Mouse (Mus musculus): ENCODE measurements around the gene M1ap. TPM values are rescaled to one million over a fixed set of nuclear protein-coding genes. Genes with fewer than 3 reads are reported as not detected.

Gene M1ap
- total RNA-seq, 1 experiment, result 6.8 TPM

DNA sequence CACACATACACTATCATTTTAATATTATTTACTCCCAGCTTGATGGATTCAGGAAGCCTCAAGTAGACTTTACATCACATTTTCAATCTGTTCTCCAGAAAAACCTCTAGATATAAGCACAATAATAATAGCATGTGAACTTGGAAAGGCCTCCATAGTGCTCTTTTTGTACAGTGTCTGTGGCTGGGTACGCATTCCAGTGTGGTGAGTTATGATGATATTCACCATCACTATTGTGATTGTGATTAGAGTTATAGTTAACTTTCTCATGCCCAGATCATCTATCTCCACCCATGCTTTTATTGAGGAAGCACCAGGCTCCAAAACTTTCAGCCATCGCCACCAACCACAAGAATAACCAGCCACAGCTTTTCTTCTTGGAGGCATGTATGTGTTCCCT is 77.1 kb downstream of the M1ap start:
- Histone ChIP-seq H3K36me3 (ENCODE audit: control insufficient read depth, insufficient read depth, low read length, poor library complexity, severe bottlenecking) (no peaks in the 10 kb centered on the region), H3K4me3 (ENCODE audit: insufficient read depth in 1 of 2, low read depth in 1 of 2, low read length in 2 of 2, poor library complexity in 1 of 2, severe bottlenecking in 1 of 2) (no peak overlapping the region), H3K9me3 (ENCODE audit: control insufficient read depth, insufficient read depth, low read depth, low read length) (no peaks in the 10 kb centered on the region), H3K4me1 (ENCODE audit: control insufficient read depth in 2 of 2, insufficient read depth in 2 of 2, low read length in 2 of 2, poor library complexity in 1 of 2) (no peaks in the 10 kb centered on the region), H3K9ac (ENCODE audit: insufficient read depth, low read depth, low read length, poor library complexity, severe bottlenecking) (no peak overlapping the region), H3K27ac (ENCODE audit: insufficient read depth, low read depth, low read length, poor library complexity, severe bottlenecking) (no peak overlapping the region)
- no peak for DNase-seq (ENCODE audit: low read depth, low spot score)
- in situ Hi-C loops (cut with MboI; ENCODE audit: low sequenced_read_pairs in 2 of 2, unreplicated experiment in 2 of 2), result no loop called here
- TF ChIP-seq ZC3H11A (IDR thresholded peaks at IDR 0.05; ENCODE audit: borderline replicate concordance, low read depth, low read length) (no peak), HCFC1 (IDR thresholded peaks at IDR 0.05; ENCODE audit: borderline replicate concordance, insufficient read depth, low read length) (no peak)

DNA sequence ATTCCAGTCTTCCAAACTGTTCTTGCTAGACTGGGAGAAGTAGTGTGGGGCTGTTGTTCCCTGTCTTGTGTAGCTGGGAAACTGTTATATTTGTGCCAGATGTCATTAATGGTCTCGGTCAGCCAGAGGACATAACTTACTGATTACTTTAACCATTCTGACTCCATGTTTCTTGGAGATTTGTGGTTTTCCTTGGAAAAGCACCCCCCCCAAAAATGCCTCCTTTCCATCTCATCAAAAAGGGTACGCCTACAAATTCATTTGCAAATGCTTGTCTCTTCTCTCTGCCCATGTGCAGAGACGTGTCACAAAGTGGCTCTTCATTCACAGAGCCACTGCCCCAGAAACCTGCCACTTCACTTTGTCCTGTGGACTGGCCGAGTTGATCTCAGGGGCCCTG is 77.7 kb downstream of the M1ap start:
- no peak for DNase-seq (ENCODE audit: low read depth, low spot score)
- H3K27ac ChIP-seq (ENCODE audit: insufficient read depth, low read depth, low read length, poor library complexity, severe bottlenecking), result no peak overlapping the region
- no peak overlapping the region for H3K9ac ChIP-seq (ENCODE audit: insufficient read depth, low read depth, low read length, poor library complexity, severe bottlenecking)
- in situ Hi-C loops (cut with MboI; ENCODE audit: low sequenced_read_pairs in 2 of 2, unreplicated experiment in 2 of 2), result no loop called here
- no peak overlapping the region for H3K4me3 ChIP-seq (ENCODE audit: insufficient read depth in 1 of 2, low read depth in 1 of 2, low read length in 2 of 2, poor library complexity in 1 of 2, severe bottlenecking in 1 of 2)
- no peaks in the 10 kb centered on the region for H3K4me1 ChIP-seq (ENCODE audit: control insufficient read depth in 2 of 2, insufficient read depth in 2 of 2, low read length in 2 of 2, poor library complexity in 1 of 2)
- TF ChIP-seq HCFC1 (IDR thresholded peaks at IDR 0.05; ENCODE audit: borderline replicate concordance, insufficient read depth, low read length), result no peak
- no peak for TF ChIP-seq ZNF384 (IDR thresholded peaks at IDR 0.05; ENCODE audit: low read depth, low read length)
- no peak for TF ChIP-seq MAFK (IDR thresholded peaks at IDR 0.05; ENCODE audit: insufficient read depth, low read depth, low read length)
- no peak for TF ChIP-seq CHD2 (IDR thresholded peaks at IDR 0.05; ENCODE audit: low read depth, low read length)
- no peak for TF ChIP-seq ZC3H11A (IDR thresholded peaks at IDR 0.05; ENCODE audit: borderline replicate concordance, low read depth, low read length)
- H3K9me3 ChIP-seq (ENCODE audit: control insufficient read depth, insufficient read depth, low read depth, low read length), result no peaks in the 10 kb centered on the region
- no peaks in the 10 kb centered on the region for H3K36me3 ChIP-seq (ENCODE audit: control insufficient read depth, insufficient read depth, low read length, poor library complexity, severe bottlenecking)

DNA sequence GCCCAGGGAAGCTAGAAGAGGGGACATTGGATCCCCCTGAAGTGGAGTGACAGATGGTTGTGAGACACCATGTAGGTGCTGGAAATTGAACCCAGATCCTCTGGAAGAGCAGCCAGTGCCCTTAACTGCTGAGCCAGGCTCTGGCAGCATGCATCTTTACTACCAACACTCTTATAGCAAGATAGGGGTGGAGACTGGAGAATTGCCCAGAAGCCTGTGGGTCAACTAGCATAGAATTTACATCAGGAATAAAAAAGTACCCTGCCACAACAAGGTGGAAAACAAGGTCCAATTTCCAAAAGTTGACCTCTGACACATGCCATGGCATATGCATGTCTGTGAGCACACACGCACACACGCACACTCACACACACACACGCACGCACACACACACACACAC is 78.5 kb downstream of the M1ap start:
- no peaks in the 10 kb centered on the region for H3K4me1 ChIP-seq (ENCODE audit: control insufficient read depth in 2 of 2, insufficient read depth in 2 of 2, low read length in 2 of 2, poor library complexity in 1 of 2)
- H3K4me3 ChIP-seq (ENCODE audit: insufficient read depth in 1 of 2, low read depth in 1 of 2, low read length in 2 of 2, poor library complexity in 1 of 2, severe bottlenecking in 1 of 2), result no peak overlapping the region
- H3K9ac ChIP-seq (ENCODE audit: insufficient read depth, low read depth, low read length, poor library complexity, severe bottlenecking), result no peak overlapping the region
- H3K36me3 ChIP-seq (ENCODE audit: control insufficient read depth, insufficient read depth, low read length, poor library complexity, severe bottlenecking), result no peaks in the 10 kb centered on the region
- H3K27ac ChIP-seq (ENCODE audit: insufficient read depth, low read depth, low read length, poor library complexity, severe bottlenecking), result no peak overlapping the region
- DNase-seq (ENCODE audit: low read depth, low spot score), result no peak
- TF ChIP-seq ZC3H11A (IDR thresholded peaks at IDR 0.05; ENCODE audit: borderline replicate concordance, low read depth, low read length) (no peak), ZNF384 (IDR thresholded peaks at IDR 0.05; ENCODE audit: low read depth, low read length) (no peak), HCFC1 (IDR thresholded peaks at IDR 0.05; ENCODE audit: borderline replicate concordance, insufficient read depth, low read length) (no peak), MAFK (IDR thresholded peaks at IDR 0.05; ENCODE audit: insufficient read depth, low read depth, low read length) (no peak), CHD2 (IDR thresholded peaks at IDR 0.05; ENCODE audit: low read depth, low read length) (no peak)
- in situ Hi-C loops (cut with MboI; ENCODE audit: low sequenced_read_pairs in 2 of 2, unreplicated experiment in 2 of 2), result no loop called here
- H3K9me3 ChIP-seq (ENCODE audit: control insufficient read depth, insufficient read depth, low read depth, low read length), result no peaks in the 10 kb centered on the region

DNA sequence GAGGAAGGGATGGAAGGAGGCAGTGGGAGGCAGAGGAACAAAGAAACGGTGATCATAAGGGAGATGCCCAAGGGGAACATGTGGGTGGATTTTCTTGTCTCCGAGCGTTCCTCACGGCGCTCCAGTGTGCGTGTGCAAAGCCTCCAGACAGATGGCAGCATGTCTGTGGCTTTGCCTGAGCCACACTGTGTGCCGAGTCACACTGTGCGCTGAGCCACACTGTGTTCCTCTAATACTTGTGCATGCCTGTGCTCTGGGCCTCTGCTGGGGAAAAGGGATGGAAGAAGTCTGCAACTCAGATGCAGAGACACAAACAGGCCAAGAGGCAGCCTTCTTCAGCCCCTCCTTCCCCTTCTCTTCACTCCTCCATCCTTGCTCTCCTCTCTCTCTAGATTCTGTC is 80.6 kb downstream of the M1ap start:
- Histone ChIP-seq H3K36me3 (ENCODE audit: control insufficient read depth, insufficient read depth, low read length, poor library complexity, severe bottlenecking) (no peaks in the 10 kb centered on the region), H3K4me3 (ENCODE audit: insufficient read depth in 1 of 2, low read depth in 1 of 2, low read length in 2 of 2, poor library complexity in 1 of 2, severe bottlenecking in 1 of 2) (no peak overlapping the region), H3K4me1 (ENCODE audit: control insufficient read depth in 2 of 2, insufficient read depth in 2 of 2, low read length in 2 of 2, poor library complexity in 1 of 2) (peaks cover 0 to 7% of the 10 kb centered on the region in 2 experiments; a peak in 2 of 4 replicates), H3K9ac (ENCODE audit: insufficient read depth, low read depth, low read length, poor library complexity, severe bottlenecking) (no peak overlapping the region), H3K27ac (ENCODE audit: insufficient read depth, low read depth, low read length, poor library complexity, severe bottlenecking) (no peak overlapping the region), H3K9me3 (ENCODE audit: control insufficient read depth, insufficient read depth, low read depth, low read length) (no peaks in the 10 kb centered on the region)
- DNase-seq (ENCODE audit: low read depth, low spot score), result no peak
- in situ Hi-C loops (cut with MboI; ENCODE audit: low sequenced_read_pairs in 2 of 2, unreplicated experiment in 2 of 2), result no loop called here
- TF ChIP-seq MAFK (IDR thresholded peaks at IDR 0.05; ENCODE audit: insufficient read depth, low read depth, low read length) (no peak), ZC3H11A (IDR thresholded peaks at IDR 0.05; ENCODE audit: borderline replicate concordance, low read depth, low read length) (no peak), CHD2 (IDR thresholded peaks at IDR 0.05; ENCODE audit: low read depth, low read length) (no peak), HCFC1 (IDR thresholded peaks at IDR 0.05; ENCODE audit: borderline replicate concordance, insufficient read depth, low read length) (no peak), ZNF384 (IDR thresholded peaks at IDR 0.05; ENCODE audit: low read depth, low read length) (no peak)

DNA sequence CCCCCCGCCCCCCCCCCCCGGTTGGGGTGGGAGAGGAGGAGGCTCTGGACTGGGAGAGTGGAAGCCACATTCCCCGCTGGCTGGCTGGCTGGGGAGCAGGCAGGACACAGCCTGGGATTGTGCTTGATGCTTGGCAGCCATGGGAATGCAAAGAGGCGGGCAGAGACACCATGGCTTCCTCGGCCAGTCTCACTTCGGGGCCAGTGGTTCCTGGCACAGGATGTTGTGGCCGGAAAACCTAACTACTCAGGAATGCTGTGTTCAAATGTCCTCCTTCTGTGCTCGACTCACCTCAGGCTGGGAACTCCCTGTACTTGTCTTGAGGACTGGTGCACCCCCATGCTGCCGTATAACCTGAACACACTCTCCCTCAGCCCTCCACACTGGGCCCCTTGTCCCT is 81.0 kb downstream of the M1ap start:
- Histone ChIP-seq H3K4me1 (ENCODE audit: control insufficient read depth in 2 of 2, insufficient read depth in 2 of 2, low read length in 2 of 2, poor library complexity in 1 of 2) (peaks cover 0 to 7% of the 10 kb centered on the region in 2 experiments; a peak in 2 of 4 replicates), H3K27ac (ENCODE audit: insufficient read depth, low read depth, low read length, poor library complexity, severe bottlenecking) (no peak overlapping the region), H3K9ac (ENCODE audit: insufficient read depth, low read depth, low read length, poor library complexity, severe bottlenecking) (no peak overlapping the region), H3K9me3 (ENCODE audit: control insufficient read depth, insufficient read depth, low read depth, low read length) (no peaks in the 10 kb centered on the region), H3K36me3 (ENCODE audit: control insufficient read depth, insufficient read depth, low read length, poor library complexity, severe bottlenecking) (no peaks in the 10 kb centered on the region), H3K4me3 (ENCODE audit: insufficient read depth in 1 of 2, low read depth in 1 of 2, low read length in 2 of 2, poor library complexity in 1 of 2, severe bottlenecking in 1 of 2) (no peak overlapping the region)
- DNase-seq (ENCODE audit: low read depth, low spot score), result no peak
- TF ChIP-seq ZC3H11A (IDR thresholded peaks at IDR 0.05; ENCODE audit: borderline replicate concordance, low read depth, low read length) (no peak), ZNF384 (IDR thresholded peaks at IDR 0.05; ENCODE audit: low read depth, low read length) (no peak), CHD2 (IDR thresholded peaks at IDR 0.05; ENCODE audit: low read depth, low read length) (no peak), MAFK (IDR thresholded peaks at IDR 0.05; ENCODE audit: insufficient read depth, low read depth, low read length) (no peak), HCFC1 (IDR thresholded peaks at IDR 0.05; ENCODE audit: borderline replicate concordance, insufficient read depth, low read length) (no peak)
- in situ Hi-C loops (cut with MboI; ENCODE audit: low sequenced_read_pairs in 2 of 2, unreplicated experiment in 2 of 2), result no loop called here

Measured in ES-E14 (cell line).